Mouse (Mus musculus) testis, adult 2 months (tissue): Measurements from ENCODE around the gene Cept1. TPM values are rescaled to one million over a fixed set of nuclear protein-coding genes. Genes with fewer than 3 reads are reported as not detected.

ENCODE experiments used
- H3K27ac ChIP-seq: fragments of 200-500 bp; 2 replicates; pipeline ENCODE4 v1.5.1; 2012; ENCODE audit warnings: low read depth, low read length; ENCODE audit not compliant: control insufficient read depth, insufficient read depth
- H3K27me3 ChIP-seq: fragments of 200-500 bp; 2 replicates; pipeline ENCODE4 v1.6.1; 2012; ENCODE audit warnings: mild to moderate bottlenecking, low read length, moderate library complexity; ENCODE audit not compliant: control insufficient read depth, insufficient read depth
- H3K36me3 ChIP-seq: fragments of 200-500 bp; 2 replicates; pipeline ENCODE4 v1.6.1; 2012; ENCODE audit warnings: mild to moderate bottlenecking, low read length; ENCODE audit not compliant: control insufficient read depth, insufficient read depth
- H3K4me1 ChIP-seq: fragments of 200-500 bp; 2 replicates; pipeline ENCODE4 v1.6.1; 2012; ENCODE audit warnings: low read length; ENCODE audit not compliant: control insufficient read depth, insufficient read depth
- H3K4me3 ChIP-seq: fragments of 200-500 bp; 2 replicates; pipeline ENCODE4 v1.5.1; 2012; ENCODE audit warnings: low read depth, mild to moderate bottlenecking, low read length, moderate library complexity, mixed read lengths; ENCODE audit not compliant: control insufficient read depth
- CTCF ChIP-seq: fragments of 200-500 bp; IDR thresholded peaks from 2 replicates; pipeline ENCODE4 v1.5.1; 2012; ENCODE audit warnings: low read depth, mild to moderate bottlenecking, inconsistent platforms, low read length, moderate library complexity; ENCODE audit not compliant: control insufficient read depth, insufficient read depth, insufficient replicate concordance
- POLR2A ChIP-seq: fragments of 200-500 bp; IDR thresholded peaks from 2 replicates; pipeline ENCODE4 v1.6.1; 2012; ENCODE audit warnings: low read depth, mild to moderate bottlenecking, inconsistent platforms, low read length, moderate library complexity; ENCODE audit not compliant: control insufficient read depth
- polyA plus RNA-seq: library from polyadenylated mRNA; depleted of rRNA; stranded (reverse); fragments of >200 nt; gene quantifications from 2 replicates; pipeline ENCODE4 v1.2.3, GENCODE M21; 2012

The Cept1 gene
- polyA plus RNA-seq, 1 experiment: 3.1 TPM

- TF ChIP-seq CTCF: no peak
- TF ChIP-seq POLR2A: no peak
- H3K4me1 ChIP-seq: no peaks in the 10 kb centered on the region
- H3K27me3 ChIP-seq: no peaks in the 10 kb centered on the region
- no peak overlapping the region for H3K4me3 ChIP-seq
- H3K36me3 ChIP-seq: no peaks in the 10 kb centered on the region
- no peak overlapping the region for H3K27ac ChIP-seq
These were observed 53.1 kb downstream of the Cept1 start for GRCm38 (mm10) chr3:106494417-106494950.

DNA sequence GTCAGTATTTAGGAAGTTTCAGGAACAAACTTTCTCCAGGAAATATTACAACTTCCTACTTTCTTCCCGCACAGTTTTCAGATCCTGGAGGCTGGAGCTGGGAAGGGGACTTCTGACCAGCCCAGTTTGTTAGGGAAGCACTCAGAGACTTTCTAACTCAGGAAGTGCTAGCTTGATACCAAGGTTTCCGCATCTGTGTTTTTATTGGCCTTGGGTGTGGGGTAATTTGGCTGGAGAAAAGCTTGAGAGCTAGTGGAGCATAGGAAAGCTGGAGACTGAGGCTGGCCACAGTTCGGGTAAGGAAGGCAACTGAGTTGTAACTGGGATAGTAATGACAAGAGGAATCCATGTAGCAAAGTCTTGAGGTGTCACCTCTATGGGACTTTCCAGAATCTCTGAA lies 53.7 kb downstream of the Cept1 start:
- no peaks in the 10 kb centered on the region for H3K4me1 ChIP-seq
- H3K27me3 ChIP-seq: no peaks in the 10 kb centered on the region
- H3K36me3 ChIP-seq: no peaks in the 10 kb centered on the region
- no peak overlapping the region for H3K27ac ChIP-seq
- no peak for TF ChIP-seq POLR2A
- TF ChIP-seq CTCF: no peak
- no peak overlapping the region for H3K4me3 ChIP-seq

- Histone ChIP-seq H3K27ac (no peak overlapping the region), H3K4me3 (no peak overlapping the region), H3K27me3 (no peaks in the 10 kb centered on the region), H3K36me3 (no peaks in the 10 kb centered on the region), H3K4me1 (no peaks in the 10 kb centered on the region)
- TF ChIP-seq CTCF (no peak), POLR2A (no peak)
These were observed 54.4 kb downstream of the Cept1 start for GRCm38 (mm10) chr3:106493202-106493601.

DNA sequence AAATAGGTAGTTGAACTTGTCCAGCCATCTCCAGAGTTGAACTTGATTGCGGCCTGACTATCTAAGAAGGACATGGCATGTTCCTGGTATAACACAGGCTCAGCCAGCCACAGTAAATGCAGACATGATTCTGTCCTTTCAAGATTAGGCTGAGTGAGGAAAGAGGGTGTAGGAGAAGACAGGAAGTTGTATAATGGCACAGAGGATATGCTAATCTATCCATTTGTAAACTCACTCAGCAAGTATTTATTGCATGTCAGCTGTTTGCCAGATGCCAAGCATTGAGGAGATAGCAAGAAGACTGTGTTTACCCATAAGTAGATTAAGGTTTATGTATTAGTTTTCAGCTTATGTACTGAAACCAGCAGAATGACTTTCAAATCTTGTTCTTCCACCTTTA lies 54.9 kb downstream of the Cept1 start:
- no peaks in the 10 kb centered on the region for H3K27me3 ChIP-seq
- H3K4me3 ChIP-seq: no peak overlapping the region
- H3K4me1 ChIP-seq: no peaks in the 10 kb centered on the region
- H3K27ac ChIP-seq: no peak overlapping the region
- TF ChIP-seq CTCF (no peak), POLR2A (no peak)
- H3K36me3 ChIP-seq: no peaks in the 10 kb centered on the region

- no peaks in the 10 kb centered on the region for H3K4me1 ChIP-seq
- H3K4me3 ChIP-seq: no peak overlapping the region
- TF ChIP-seq CTCF: no peak
- no peak for TF ChIP-seq POLR2A
- H3K36me3 ChIP-seq: no peaks in the 10 kb centered on the region
- no peak overlapping the region for H3K27ac ChIP-seq
- H3K27me3 ChIP-seq: no peaks in the 10 kb centered on the region
These were observed 57.4 kb downstream of the Cept1 start for GRCm38 (mm10) chr3:106490239-106490638.

DNA sequence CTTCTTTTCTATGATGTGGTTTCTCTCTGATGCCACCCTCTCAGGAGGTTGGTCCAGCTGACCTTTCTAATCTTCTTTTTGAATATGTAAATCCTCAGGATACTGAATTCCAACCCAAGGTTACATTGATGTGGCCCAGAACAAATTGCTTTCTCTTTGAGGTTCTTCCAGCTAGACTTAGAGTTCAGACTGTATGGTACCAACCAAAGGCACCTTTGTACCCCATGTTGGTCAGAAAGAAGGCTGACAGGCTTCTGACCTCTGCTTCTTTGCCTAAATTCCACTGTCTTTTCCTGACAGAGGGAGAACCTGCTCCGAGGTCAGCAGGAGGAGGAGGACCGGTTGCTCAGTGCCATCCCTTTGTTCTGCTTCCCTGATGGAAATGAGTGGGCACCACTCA lies 60.1 kb downstream of the Cept1 start:
- H3K27me3 ChIP-seq: no peaks in the 10 kb centered on the region
- H3K4me1 ChIP-seq: peaks cover under 1% of the 10 kb centered on the region; the same call in 1 of the 2 replicates
- H3K27ac ChIP-seq: no peak overlapping the region
- no peak for TF ChIP-seq CTCF
- TF ChIP-seq POLR2A: no peak
- no peaks in the 10 kb centered on the region for H3K36me3 ChIP-seq
- no peak overlapping the region for H3K4me3 ChIP-seq

GRCm38 (mm10) chr3:106485810-106486209 lies 61.8 kb downstream of the Cept1 start:
- no peaks in the 10 kb centered on the region for H3K36me3 ChIP-seq
- H3K4me1 ChIP-seq: peaks cover 6% of the 10 kb centered on the region
- TF ChIP-seq POLR2A (no peak), CTCF (no peak)
- no peak overlapping the region for H3K4me3 ChIP-seq
- no peak overlapping the region for H3K27ac ChIP-seq
- no peaks in the 10 kb centered on the region for H3K27me3 ChIP-seq

DNA sequence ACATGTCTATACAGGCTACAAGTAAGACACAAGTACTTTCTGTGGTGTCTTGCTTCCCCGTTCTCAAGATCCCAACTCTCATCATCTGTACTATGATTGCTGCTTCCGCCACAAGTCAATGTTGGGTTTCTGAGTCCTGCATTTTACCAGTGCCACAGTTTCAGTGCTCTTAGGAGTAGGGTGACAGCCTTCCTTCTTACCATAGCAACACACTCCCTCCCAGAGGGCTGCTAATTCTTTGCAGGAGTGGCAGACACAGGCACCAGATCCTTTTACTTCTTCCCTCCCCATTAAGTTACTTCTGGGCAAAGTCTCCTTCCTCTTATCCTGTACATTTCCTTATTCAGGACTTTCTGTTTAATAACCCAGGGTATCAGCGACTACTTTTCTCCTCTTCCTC lies 62.7 kb downstream of the Cept1 start:
- Histone ChIP-seq H3K4me3 (no peak overlapping the region), H3K27ac (no peak overlapping the region), H3K36me3 (no peaks in the 10 kb centered on the region), H3K4me1 (peaks cover 6% of the 10 kb centered on the region), H3K27me3 (no peaks in the 10 kb centered on the region)
- TF ChIP-seq CTCF: no peak
